Mouse (Mus musculus): ENCODE data around the gene Wdr91. TPM values are rescaled to one million over a fixed set of nuclear protein-coding genes. Genes with fewer than 3 reads are reported as not detected.
A peak's percentile ranks its signal among the peaks of the same experiment; 100 is the strongest.

Wdr91 gene
- total RNA-seq, 2 experiments from 2014 or later, result 13.3 to 15.9 TPM

- DNase-seq, result no peak
- intact Hi-C loops (cut with DNase I), result no loop called here
Observed at GRCm38 (mm10) chr6:34866786-34867185, 43.9 kb downstream of the Wdr91 start.

GRCm38 (mm10) chr6:34865711-34866593, 44.7 kb downstream of the Wdr91 start:
- peak in 1 of 2 experiments; percentile 43 for DNase-seq
- intact Hi-C loops (cut with DNase I), result no loop called here

GRCm38 (mm10) chr6:34865213-34865612, 45.5 kb downstream of the Wdr91 start:
- intact Hi-C loops (cut with DNase I), result no loop called here
- DNase-seq, result peak in 1 of 2 experiments; percentile 38

GRCm38 (mm10) chr6:34863786-34864514, 46.7 kb downstream of the Wdr91 start:
- DNase-seq, result no peak
- intact Hi-C loops (cut with DNase I), result loop anchor here (2.0 to 5.0 kb wide), 2 partner anchors 15 to 82 kb away; partner anchors contain the start of genes Agbl3 and Cyren

GRCm38 (mm10) chr6:34862791-34863403, 47.8 kb downstream of the Wdr91 start, which contains the start of gene Tmem140:
TSS of gene Tmem140 (plus strand) at chr6:34863146.
- peak; percentile 55 to 62 for DNase-seq
- intact Hi-C loops (cut with DNase I), result loop anchor here (2.0 to 5.0 kb wide), 2 partner anchors 16 to 81 kb away; partner anchors contain the start of genes Agbl3 and Cyren

GRCm38 (mm10) chr6:34862381-34862780, 48.3 kb downstream of the Wdr91 start:
- DNase-seq, result peak in 1 of 2 experiments; percentile 40

GRCm38 (mm10) chr6:34861546-34862053, 49.1 kb downstream of the Wdr91 start:
- no peak for DNase-seq
- intact Hi-C loops (cut with DNase I), result loop anchor here (2.0 to 5.0 kb wide), 2 partner anchors 17 to 79 kb away; partner anchors contain the start of genes Agbl3 and Cyren

More at GRCm38 (mm10) chr6:34862381-34862780, 48.3 kb downstream of the Wdr91 start:
- intact Hi-C loops (cut with DNase I), result loop anchor here (2.0 to 5.0 kb wide), 2 partner anchors 16 to 80 kb away; partner anchors contain the start of genes Agbl3 and Cyren

- intact Hi-C loops (cut with DNase I), result no loop called here
- DNase-seq, result no peak
Observed at GRCm38 (mm10) chr6:34832352-34832751, 78.3 kb downstream of the Wdr91 start.

Other genes with a start within 250 kb of the Wdr91 start
- gene Agbl3, start 130.4 kb downstream of the Wdr91 start, total RNA-seq (2021), result 1 to 10 TPM; 4.6 to 5.9 TPM
- gene Tmem140, start 47.7 kb downstream of the Wdr91 start, total RNA-seq (2021), result 10 to 100 TPM; 19.4 to 28.1 TPM
- gene Cyren, start 32.8 kb downstream of the Wdr91 start, total RNA-seq (2021), result 1 to 10 TPM; 5.9 to 7.1 TPM
- gene Stra8, start 9.3 kb upstream of the Wdr91 start, total RNA-seq (2021), result not detected
- gene Slc23a4, start 77.5 kb upstream of the Wdr91 start, total RNA-seq (2021), result under 1 TPM; 0.61 to 0.69 TPM
- 10 to 100 TPM; 22.6 to 22.8 TPM for gene Cnot4, start 222.8 kb upstream of the Wdr91 start, total RNA-seq (2021)

Data from heart, postnatal 14 days (tissue).